19 mouse cellular contexts compared by ENCODE assay signal in genomic region chr10:95945086-95945485, GRCm38 (mm10).
"Had no signal": no experiment of that assay in that cellular context is flagged by ENCODE, and none has a peak within 500 bp of the region (broad histone marks: within the 10 kb centered on the region; RNA-seq: fewer than 3 reads in every experiment).

No protein-coding gene starts in this region.

- H3K36me3 ChIP-seq: lung, embryonic 15.5 days; midbrain, embryonic 10.5 days; midbrain, embryonic 12.5 days; neural tube, embryonic 13.5 days; neural tube, embryonic 15.5 days had no signal

- H3K4me2 ChIP-seq: liver, embryonic 15.5 days; lung, embryonic 15.5 days; midbrain, embryonic 12.5 days; neural tube, embryonic 13.5 days; neural tube, embryonic 15.5 days had no signal

- H3K27me3 ChIP-seq: liver, embryonic 15.5 days; lung, embryonic 15.5 days; midbrain, embryonic 12.5 days; neural tube, embryonic 13.5 days; neural tube, embryonic 15.5 days had no signal

- H3K9ac ChIP-seq: liver, embryonic 15.5 days; liver, postnatal 0 days; lung, embryonic 15.5 days; midbrain, embryonic 12.5 days; neural tube, embryonic 13.5 days; neural tube, embryonic 15.5 days had no signal

- H3K9me3 ChIP-seq: liver, embryonic 15.5 days; lung, embryonic 15.5 days; midbrain, embryonic 10.5 days; midbrain, embryonic 12.5 days; neural tube, embryonic 13.5 days; neural tube, embryonic 15.5 days had no signal

- H3K27ac ChIP-seq: liver, embryonic 15.5 days; lung, embryonic 15.5 days; midbrain, embryonic 10.5 days; midbrain, embryonic 12.5 days; neural tube, embryonic 13.5 days; neural tube, embryonic 15.5 days had no signal

- DNase-seq: liver, postnatal 0 days; lung, adult 2 months; lung, postnatal 14 days; lung, postnatal 36 days; midbrain, embryonic 14.5 days; retina, postnatal 1 day; right cerebral cortex, adult 18-20 months; right cerebral cortex, postnatal 25 days; thymus, adult 18-20 months; thymus, postnatal 14 days; thymus, postnatal 36 days had no signal

- ATAC-seq: liver, postnatal 0 days; lung, postnatal 0 days; midbrain, embryonic 16.5 days had no signal

- H3K4me3 ChIP-seq: liver, embryonic 15.5 days; lung, embryonic 15.5 days; midbrain, embryonic 10.5 days; midbrain, embryonic 12.5 days; neural tube, embryonic 13.5 days; neural tube, embryonic 15.5 days had no signal
